Mouse (Mus musculus) ovary, postnatal 10 days (tissue): ENCODE data around the gene Itgb8.

ENCODE experiments used
- DNase-seq: peaks from one replicate; pipeline ENCODE4 v3.0.0; 2022; ENCODE audit warnings: low spot score

The Itgb8 gene

GRCm38 (mm10) chr12:119209384-119210072 lies 29.1 kb downstream of the Itgb8 start:
- no peak for DNase-seq

- DNase-seq = no peak
Observed at GRCm38 (mm10) chr12:119207464-119207801, 31.2 kb downstream of the Itgb8 start.

GRCm38 (mm10) chr12:119206711-119207463 lies 31.7 kb downstream of the Itgb8 start:
- DNase-seq = no peak

GRCm38 (mm10) chr12:119204411-119204810 lies 34.2 kb downstream of the Itgb8 start:
- no peak for DNase-seq

GRCm38 (mm10) chr12:119202766-119203165 lies 35.8 kb downstream of the Itgb8 start:
- no peak for DNase-seq

GRCm38 (mm10) chr12:119195145-119195544 lies 43.5 kb downstream of the Itgb8 start:
- no peak for DNase-seq

GRCm38 (mm10) chr12:119189814-119190213 lies 48.8 kb downstream of the Itgb8 start:
- no peak for DNase-seq

- DNase-seq = no peak
Observed at GRCm38 (mm10) chr12:119185441-119185840, 53.2 kb downstream of the Itgb8 start.

- no peak for DNase-seq
Observed at GRCm38 (mm10) chr12:119182215-119182924, 56.2 kb downstream of the Itgb8 start.

- no peak for DNase-seq
Observed at GRCm38 (mm10) chr12:119176017-119176416, 62.6 kb downstream of the Itgb8 start.

GRCm38 (mm10) chr12:119169828-119170539 lies 68.6 kb downstream of the Itgb8 start:
- DNase-seq = no peak

- DNase-seq = no peak
Observed at GRCm38 (mm10) chr12:119169143-119169542, 69.5 kb downstream of the Itgb8 start.

GRCm38 (mm10) chr12:119165115-119165514 lies 73.5 kb downstream of the Itgb8 start:
- no peak for DNase-seq

- DNase-seq = no peak
Observed at GRCm38 (mm10) chr12:119164672-119165071, 73.9 kb downstream of the Itgb8 start.

GRCm38 (mm10) chr12:119164176-119164575 lies 74.4 kb downstream of the Itgb8 start:
- no peak for DNase-seq

GRCm38 (mm10) chr12:119160786-119161185 lies 77.8 kb downstream of the Itgb8 start:
- no peak for DNase-seq

GRCm38 (mm10) chr12:119159254-119159933 lies 79.2 kb downstream of the Itgb8 start:
- DNase-seq = no peak

- no peak for DNase-seq
Observed at GRCm38 (mm10) chr12:119157686-119158085, 80.9 kb downstream of the Itgb8 start.

- DNase-seq = no peak
Observed at GRCm38 (mm10) chr12:119157068-119157467, 81.5 kb downstream of the Itgb8 start.

GRCm38 (mm10) chr12:119155566-119155965 lies 83.0 kb downstream of the Itgb8 start:
- no peak for DNase-seq

- DNase-seq = no peak
Observed at GRCm38 (mm10) chr12:119150956-119151355, 87.6 kb downstream of the Itgb8 start.

- DNase-seq = no peak
Observed at GRCm38 (mm10) chr12:119147753-119148152, 90.8 kb downstream of the Itgb8 start.
